ENCODE assay signal across 9 mouse cellular contexts in genomic region chr9:106531833-106532232, GRCm38 (mm10). TPM values are rescaled to one million over a fixed set of nuclear protein-coding genes. Genes with fewer than 3 reads are reported as not detected.
A peak's percentile ranks its signal among the peaks of the same experiment; 100 is the strongest.
DNase-seq lines count a peak whose midpoint lies in the region; ATAC-seq and TF ChIP-seq lines count a peak whose summit lies in the region.
"Had no signal": no experiment of that assay in that cellular context is flagged by ENCODE, and none has a peak within 500 bp of the region (broad histone marks: within the 10 kb centered on the region; RNA-seq: fewer than 3 reads in every experiment).

No protein-coding gene starts in this region.

- no peaks in the 10 kb centered on the region for H3K4me1 ChIP-seq in forebrain, embryonic 11.5 days (replicated peaks; ENCODE audit: control insufficient read depth, insufficient read depth, low read length)
- H3K4me1 ChIP-seq in forebrain, embryonic 15.5 days = no peaks in the 10 kb centered on the region
- no peaks in the 10 kb centered on the region for H3K4me1 ChIP-seq in midbrain, embryonic 10.5 days
- H3K4me1 ChIP-seq in midbrain, embryonic 13.5 days (replicated peaks) = no peaks in the 10 kb centered on the region
- H3K4me1 ChIP-seq: liver, embryonic 15.5 days had no signal

- H3K9me3 ChIP-seq in forebrain, embryonic 11.5 days (ENCODE audit: control insufficient read depth, low read length) = no peaks in the 10 kb centered on the region
- H3K9me3 ChIP-seq in forebrain, embryonic 15.5 days = no peaks in the 10 kb centered on the region
- H3K9me3 ChIP-seq in midbrain, embryonic 10.5 days (replicated peaks) = no peaks in the 10 kb centered on the region
- no peaks in the 10 kb centered on the region for H3K9me3 ChIP-seq in midbrain, embryonic 13.5 days
- H3K9me3 ChIP-seq: liver, embryonic 15.5 days had no signal

- no peaks in the 10 kb centered on the region for H3K27me3 ChIP-seq in forebrain, embryonic 11.5 days (ENCODE audit: control insufficient read depth, insufficient read depth, low read length)
- H3K27me3 ChIP-seq in forebrain, embryonic 15.5 days = no peaks in the 10 kb centered on the region
- H3K27me3 ChIP-seq in midbrain, embryonic 10.5 days (ENCODE audit: low read depth, poor library complexity, severe bottlenecking) = no peaks in the 10 kb centered on the region
- no peaks in the 10 kb centered on the region for H3K27me3 ChIP-seq in midbrain, embryonic 13.5 days
- H3K27me3 ChIP-seq: liver, embryonic 15.5 days had no signal

- TF ChIP-seq CTCF in layer of hippocampus, adult 2 months (conservative IDR thresholded peaks at IDR 0.05) = peak; percentile 97

- ATAC-seq in forebrain, embryonic 11.5 days (replicated peaks; ENCODE audit: low FRiP score) = no peak
- no peak for ATAC-seq in forebrain, embryonic 15.5 days (replicated peaks)
- no peak for ATAC-seq in midbrain, embryonic 13.5 days

- DNase-seq in forebrain, embryonic 11.5 days (ENCODE audit: low spot score) = peak; percentile 69
- peak; percentile 24 for DNase-seq in midbrain, embryonic 10.5 days (ENCODE audit: low spot score)
- peak; percentile 83 for DNase-seq in brain, adult 2 months (ENCODE audit: low read depth, low spot score)
- DNase-seq in layer of hippocampus, adult 2 months (ENCODE audit: low spot score in 2 of 2) = peak; percentile 36 to 55
- DNase-seq in retina, embryonic 14.5 days (ENCODE audit: low spot score) = peak; percentile 72
- DNase-seq in cerebellum, adult 8-10 months = no peak

- no peak overlapping the region for H3K4me2 ChIP-seq in forebrain, embryonic 11.5 days (ENCODE audit: low read depth, low read length, severe bottlenecking)
- no peak overlapping the region for H3K4me2 ChIP-seq in forebrain, embryonic 15.5 days (replicated peaks)
- H3K4me2 ChIP-seq in midbrain, embryonic 13.5 days (replicated peaks) = no peak overlapping the region
- H3K4me2 ChIP-seq: liver, embryonic 15.5 days had no signal

- H3K36me3 ChIP-seq in forebrain, embryonic 11.5 days (ENCODE audit: control insufficient read depth, insufficient read depth, low read length) = no peaks in the 10 kb centered on the region
- no peaks in the 10 kb centered on the region for H3K36me3 ChIP-seq in forebrain, embryonic 15.5 days
- no peaks in the 10 kb centered on the region for H3K36me3 ChIP-seq in midbrain, embryonic 10.5 days
- H3K36me3 ChIP-seq in midbrain, embryonic 13.5 days = no peaks in the 10 kb centered on the region
- H3K36me3 ChIP-seq: liver, embryonic 15.5 days had no signal

- H3K9ac ChIP-seq in forebrain, embryonic 11.5 days (ENCODE audit: low read length) = no peak overlapping the region
- no peak overlapping the region for H3K9ac ChIP-seq in forebrain, embryonic 15.5 days (replicated peaks)
- no peak overlapping the region for H3K9ac ChIP-seq in midbrain, embryonic 13.5 days (replicated peaks)
- H3K9ac ChIP-seq: liver, embryonic 15.5 days had no signal

- no peak overlapping the region for H3K27ac ChIP-seq in forebrain, embryonic 11.5 days (ENCODE audit: low read depth, low read length)
- H3K27ac ChIP-seq in forebrain, embryonic 15.5 days (replicated peaks) = no peak overlapping the region
- H3K27ac ChIP-seq in midbrain, embryonic 10.5 days (replicated peaks) = no peak overlapping the region
- no peak overlapping the region for H3K27ac ChIP-seq in midbrain, embryonic 13.5 days
- no peak overlapping the region for H3K27ac ChIP-seq in layer of hippocampus, adult 2 months
- H3K27ac ChIP-seq: liver, embryonic 15.5 days had no signal

- WGBS in forebrain, embryonic 11.5 days = 23% methylated on average over 3 of the region's 3 CpGs
- 22% methylated on average over 3 of the region's 3 CpGs for WGBS in forebrain, embryonic 15.5 days
- WGBS in midbrain, embryonic 10.5 days = 22% methylated on average over 3 of the region's 3 CpGs
- 30% methylated on average over 3 of the region's 3 CpGs for WGBS in midbrain, embryonic 13.5 days

- no peak overlapping the region for H3K4me3 ChIP-seq in forebrain, embryonic 11.5 days (ENCODE audit: low read depth, low read length)
- no peak overlapping the region for H3K4me3 ChIP-seq in forebrain, embryonic 15.5 days
- H3K4me3 ChIP-seq in midbrain, embryonic 10.5 days = no peak overlapping the region
- no peak overlapping the region for H3K4me3 ChIP-seq in midbrain, embryonic 13.5 days (replicated peaks)
- H3K4me3 ChIP-seq in layer of hippocampus, adult 2 months = no peak overlapping the region
- H3K4me3 ChIP-seq: liver, embryonic 15.5 days had no signal

RNA-seq across cellular contexts. Expression of gene Iqcf5, which starts 17.5 kb away (rescaled TPM):
- not detected in 2 replicates for polyA plus RNA-seq in forebrain, embryonic 11.5 days (2014; fragmentation: Nextera tagmentation; extraction: Ambion mirVana)
- polyA plus RNA-seq in forebrain, embryonic 15.5 days (2015; fragmentation: Nextera tagmentation; extraction: Ambion mirVana) = not detected in 2 replicates
- 0.27 TPM in 1 of 2 replicates, not detected in the other for polyA plus RNA-seq in midbrain, embryonic 10.5 days (2016; fragmentation: Nextera tagmentation; extraction: Ambion mirVana)
- polyA plus RNA-seq in midbrain, embryonic 13.5 days (2015; fragmentation: Nextera tagmentation; extraction: Ambion mirVana) = not detected in 2 replicates
- total RNA-seq in layer of hippocampus, adult 2 months (2021) = not detected
- polyA plus RNA-seq: liver, embryonic 15.5 days had no signal

RNA-seq across cellular contexts. Expression of gene Iqcf3, which starts 29.6 kb away (rescaled TPM):
- not detected in 2 replicates for polyA plus RNA-seq in forebrain, embryonic 11.5 days (2014; fragmentation: Nextera tagmentation; extraction: Ambion mirVana)
- not detected in 2 replicates for polyA plus RNA-seq in forebrain, embryonic 15.5 days (2015; fragmentation: Nextera tagmentation; extraction: Ambion mirVana)
- polyA plus RNA-seq in midbrain, embryonic 10.5 days (2016; fragmentation: Nextera tagmentation; extraction: Ambion mirVana) = not detected in 2 replicates
- polyA plus RNA-seq in midbrain, embryonic 13.5 days (2015; fragmentation: Nextera tagmentation; extraction: Ambion mirVana) = not detected in 2 replicates
- not detected for total RNA-seq in layer of hippocampus, adult 2 months (2021)
- polyA plus RNA-seq: liver, embryonic 15.5 days had no signal

RNA-seq across cellular contexts. Expression of gene Iqcf1, which starts 32.1 kb away (rescaled TPM):
- not detected in 2 replicates for polyA plus RNA-seq in forebrain, embryonic 11.5 days (2014; fragmentation: Nextera tagmentation; extraction: Ambion mirVana)
- not detected in 2 replicates for polyA plus RNA-seq in forebrain, embryonic 15.5 days (2015; fragmentation: Nextera tagmentation; extraction: Ambion mirVana)
- polyA plus RNA-seq in midbrain, embryonic 10.5 days (2016; fragmentation: Nextera tagmentation; extraction: Ambion mirVana) = not detected in 2 replicates
- polyA plus RNA-seq in midbrain, embryonic 13.5 days (2015; fragmentation: Nextera tagmentation; extraction: Ambion mirVana) = not detected in 2 replicates
- total RNA-seq in layer of hippocampus, adult 2 months (2021) = not detected
- polyA plus RNA-seq: liver, embryonic 15.5 days had no signal

RNA-seq across cellular contexts. Expression of gene Iqcf4, which starts 39.0 kb away (rescaled TPM):
- not detected in 2 replicates for polyA plus RNA-seq in forebrain, embryonic 11.5 days (2014; fragmentation: Nextera tagmentation; extraction: Ambion mirVana)
- not detected in 2 replicates for polyA plus RNA-seq in forebrain, embryonic 15.5 days (2015; fragmentation: Nextera tagmentation; extraction: Ambion mirVana)
- polyA plus RNA-seq in midbrain, embryonic 10.5 days (2016; fragmentation: Nextera tagmentation; extraction: Ambion mirVana) = not detected in 2 replicates
- polyA plus RNA-seq in midbrain, embryonic 13.5 days (2015; fragmentation: Nextera tagmentation; extraction: Ambion mirVana) = not detected in 2 replicates
- total RNA-seq in layer of hippocampus, adult 2 months (2021) = not detected
- polyA plus RNA-seq: liver, embryonic 15.5 days had no signal

RNA-seq across cellular contexts. Expression of gene Parp3, which starts 55.1 kb away (rescaled TPM):
- 1.2 TPM in 2 replicates for polyA plus RNA-seq in forebrain, embryonic 11.5 days (2014; fragmentation: Nextera tagmentation; extraction: Ambion mirVana)
- polyA plus RNA-seq in forebrain, embryonic 15.5 days (2015; fragmentation: Nextera tagmentation; extraction: Ambion mirVana) = 0.41 and 0.47 TPM in 2 replicates
- 1.9 and 2.7 TPM in 2 replicates for polyA plus RNA-seq in midbrain, embryonic 10.5 days (2016; fragmentation: Nextera tagmentation; extraction: Ambion mirVana)
- polyA plus RNA-seq in midbrain, embryonic 13.5 days (2015; fragmentation: Nextera tagmentation; extraction: Ambion mirVana) = 0.34 and 0.81 TPM in 2 replicates
- total RNA-seq in layer of hippocampus, adult 2 months (2021) = 1 to 10 TPM; 3.0 to 3.7 TPM
